Mouse (Mus musculus): ENCODE measurements at regions not wholly inside any gene's neighbourhood (a gene's known extent, or its start where the extent isn't known, plus 50 kb on each side); places are given as distances from the start of the nearest gene placed in this dataset.
A peak's percentile ranks its signal among the peaks of the same experiment; 100 is the strongest.

DNA sequence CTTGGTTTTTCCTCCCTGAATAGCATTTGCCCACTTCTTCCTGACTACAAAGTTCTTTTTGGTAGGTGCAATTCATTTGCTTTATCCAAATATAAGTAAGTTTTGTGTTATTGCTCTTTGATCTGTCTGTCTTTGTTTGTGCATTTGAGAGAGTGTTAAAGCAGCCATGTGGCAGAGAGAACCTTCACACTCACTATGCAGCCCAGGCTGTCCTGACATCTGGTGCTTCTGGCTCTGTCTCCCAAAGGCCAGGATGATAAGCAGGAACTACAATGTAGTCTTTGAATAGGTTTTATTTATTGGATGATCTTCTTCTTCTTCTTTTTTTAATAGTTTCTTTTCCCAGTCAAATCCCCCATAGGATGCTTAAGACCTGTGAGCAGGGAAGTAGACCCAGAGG is 726.7 kb downstream of the Gm10283 start:
- no peak overlapping the region for H3K4me2 ChIP-seq (ENCODE audit: low read depth, low read length)
- ATAC-seq: no peak

GRCm38 (mm10) chr8:59768146-59768545 is 734.9 kb downstream of the Gm10283 start:
- Histone ChIP-seq H3K9me3 (ENCODE audit: control insufficient read depth, low read length) (no peaks in the 10 kb centered on the region), H3K4me1 (ENCODE audit: control insufficient read depth, insufficient read depth, low read length) (no peaks in the 10 kb centered on the region), H3K4me3 (ENCODE audit: low read length) (no peak overlapping the region), H3K4me2 (ENCODE audit: low read depth, low read length) (no peak overlapping the region), H3K27me3 (replicated peaks; ENCODE audit: control insufficient read depth, insufficient read depth, low read length) (no peaks in the 10 kb centered on the region), H3K9ac (ENCODE audit: low read depth, low read length) (no peak overlapping the region), H3K36me3 (ENCODE audit: control insufficient read depth, insufficient read depth, low read length) (no peaks in the 10 kb centered on the region), H3K27ac (ENCODE audit: low read length) (no peak overlapping the region)
- WGBS: 55% methylated on average over 3 of the region's 3 CpGs
- ATAC-seq: peak; percentile 77

More for the DNA sequence above, 726.7 kb downstream of the Gm10283 start:
- Histone ChIP-seq H3K4me3 (ENCODE audit: low read length) (no peak overlapping the region), H3K9me3 (ENCODE audit: control insufficient read depth, low read length) (no peaks in the 10 kb centered on the region), H3K36me3 (ENCODE audit: control insufficient read depth, insufficient read depth, low read length) (no peaks in the 10 kb centered on the region), H3K9ac (ENCODE audit: low read depth, low read length) (no peak overlapping the region), H3K27me3 (replicated peaks; ENCODE audit: control insufficient read depth, insufficient read depth, low read length) (no peaks in the 10 kb centered on the region), H3K4me1 (ENCODE audit: control insufficient read depth, insufficient read depth, low read length) (no peaks in the 10 kb centered on the region), H3K27ac (ENCODE audit: low read length) (no peak overlapping the region)

Data from intestine, embryonic 16.5 days (tissue).